Mouse (Mus musculus): ENCODE measurements around the gene Pcolce2.

The Pcolce2 gene

DNA sequence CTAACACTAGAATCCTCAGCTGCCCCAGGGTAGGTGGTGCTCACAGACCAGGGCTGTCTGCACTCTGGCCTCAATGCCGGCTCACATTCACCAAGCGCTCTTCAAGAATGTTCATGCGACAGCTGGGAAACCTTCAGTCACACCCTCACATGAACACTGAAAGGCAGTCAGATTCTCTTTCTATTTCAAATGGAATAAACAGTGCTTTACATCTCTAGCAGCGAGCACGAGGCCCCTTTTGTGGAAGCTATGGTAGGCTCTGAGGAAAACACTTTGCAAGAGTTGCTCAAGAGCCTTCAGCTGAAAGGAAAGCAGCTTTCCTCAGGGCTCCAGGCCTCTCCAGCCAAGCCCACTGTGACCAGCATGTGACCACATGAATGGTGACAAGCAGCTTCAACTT, 68.0 kb downstream of the Pcolce2 start:
- DNase-seq (ENCODE audit: low read depth, low spot score): no peak

GRCm38 (mm10) chr9:95708943-95709342, 71.5 kb downstream of the Pcolce2 start:
- peak; percentile 70 for DNase-seq (ENCODE audit: low read depth, low spot score)

DNA sequence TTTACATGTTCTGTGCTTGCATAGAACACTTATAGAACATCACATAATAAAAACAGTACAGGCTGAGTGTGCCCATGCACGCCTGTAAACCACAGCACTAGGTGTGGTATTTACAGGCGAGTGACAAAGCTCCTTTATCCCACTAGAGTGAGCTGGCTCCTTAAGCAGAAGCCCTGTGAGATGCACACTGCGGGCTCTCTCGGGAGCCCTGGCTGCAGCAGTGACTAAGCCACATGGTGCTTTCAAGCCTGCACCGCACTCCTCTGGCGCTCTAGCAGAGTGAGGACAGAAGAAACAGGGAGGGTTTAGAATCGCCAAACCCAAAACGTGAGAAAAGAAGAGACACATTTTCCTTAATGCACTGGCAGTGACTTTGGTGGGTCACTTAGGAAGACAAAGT, 75.2 kb downstream of the Pcolce2 start:
- DNase-seq (ENCODE audit: low read depth, low spot score): no peak

- DNase-seq (ENCODE audit: low read depth, low spot score): no peak
Observed at GRCm38 (mm10) chr9:95736238-95736637, 98.8 kb downstream of the Pcolce2 start.

DNA sequence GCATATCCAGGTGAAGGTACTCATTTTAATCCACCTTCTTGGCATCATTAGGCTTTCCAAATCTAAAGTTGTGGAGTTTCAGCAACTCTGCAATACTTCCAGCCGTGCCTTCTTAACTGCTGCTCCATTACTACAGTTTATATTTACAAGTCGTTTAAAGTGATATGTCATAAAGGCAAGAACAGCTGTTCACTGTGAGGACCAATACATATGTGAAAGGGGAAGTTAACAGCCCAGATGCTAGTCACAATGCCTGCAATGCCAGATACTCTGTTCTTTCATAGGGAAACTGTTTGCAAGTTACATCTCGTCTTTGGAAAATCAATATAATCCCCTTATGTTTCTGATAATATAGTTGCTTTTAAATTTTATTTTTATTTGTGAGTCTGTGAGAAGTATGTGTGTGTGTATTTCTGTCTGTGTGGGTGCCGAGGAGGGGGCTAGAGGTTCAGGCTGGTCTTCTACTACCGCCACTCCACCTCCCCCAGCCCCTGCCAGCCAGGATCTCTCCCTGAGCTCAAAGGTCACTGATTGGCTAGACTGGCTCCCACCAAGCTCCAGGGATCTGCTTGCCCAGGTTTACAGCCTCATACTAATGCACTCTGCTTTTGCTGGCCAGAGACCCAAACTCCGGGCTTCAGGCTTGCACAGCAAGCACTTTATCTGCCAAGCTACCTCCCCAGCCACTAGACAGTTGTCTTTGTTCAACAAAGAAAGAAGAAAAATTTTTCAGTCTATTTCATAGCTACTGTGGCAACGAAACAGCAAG, 107.6 kb downstream of the Pcolce2 start:
- DNase-seq (ENCODE audit: low read depth, low spot score): no peak

DNA sequence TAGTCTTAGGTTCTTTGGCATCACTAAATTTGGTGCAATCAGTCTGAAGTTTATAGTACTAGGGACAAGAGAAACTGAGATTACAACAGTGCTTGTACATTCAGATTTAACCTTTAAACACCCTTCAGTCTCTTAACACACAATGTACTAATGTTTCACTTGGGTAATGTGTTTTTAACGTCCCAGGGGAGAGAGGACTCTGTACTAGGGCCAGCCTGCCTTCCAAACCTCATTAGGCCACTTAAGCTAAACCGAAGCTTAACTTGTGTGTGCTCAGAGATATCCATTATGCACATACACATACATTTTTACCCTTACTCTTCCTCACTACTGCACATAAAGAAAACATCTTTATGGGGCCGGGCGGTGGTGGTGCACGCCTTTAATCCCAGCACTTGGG, 109.9 kb downstream of the Pcolce2 start:
- DNase-seq (ENCODE audit: low read depth, low spot score): no peak

Data from ES-CJ7 (cell line).